Mouse (Mus musculus) frontal cortex, adult 2 months (tissue): ENCODE measurements around the gene Ebpl. TPM values are rescaled to one million over a fixed set of nuclear protein-coding genes. Genes with fewer than 3 reads are reported as not detected.

Experiments
- polyA plus RNA-seq: library from polyadenylated mRNA; depleted of rRNA; stranded (reverse); fragments of >200 nt; gene quantifications from 2 replicates; pipeline ENCODE4 v1.2.3, GENCODE M21; 2012; rRNA removed

Ebpl gene
- polyA plus RNA-seq, 1 experiment: 4.0 TPM

Other genes with a start within 250 kb of the Ebpl start
- 11.0 and 11.9 TPM in 2 replicates for gene Sacs, start 222.0 kb downstream of the Ebpl start, polyA plus RNA-seq
- gene Sgcg, start 101.9 kb downstream of the Ebpl start, polyA plus RNA-seq: 0.71 and 1.4 TPM in 2 replicates
- gene Arl11, start 50.7 kb downstream of the Ebpl start, polyA plus RNA-seq: 0.92 and 1.2 TPM in 2 replicates
- 39.0 and 45.4 TPM in 2 replicates for gene Kpna3, start 79.4 kb upstream of the Ebpl start, polyA plus RNA-seq
- gene Spryd7, start 196.4 kb upstream of the Ebpl start, polyA plus RNA-seq: 33.4 and 35.7 TPM in 2 replicates
- gene Trim13, start 237.8 kb upstream of the Ebpl start, polyA plus RNA-seq: 10.2 and 11.0 TPM in 2 replicates
- gene Kcnrg, start 247.0 kb upstream of the Ebpl start, polyA plus RNA-seq: 0.42 and 0.58 TPM in 2 replicates